Mouse (Mus musculus): ENCODE results near the gene Shcbp1l. TPM values are rescaled to one million over a fixed set of nuclear protein-coding genes. Genes with fewer than 3 reads are reported as not detected.

The Shcbp1l gene
- polyA plus RNA-seq, 1 experiment from 2014 or later: 0.37 TPM

DNA sequence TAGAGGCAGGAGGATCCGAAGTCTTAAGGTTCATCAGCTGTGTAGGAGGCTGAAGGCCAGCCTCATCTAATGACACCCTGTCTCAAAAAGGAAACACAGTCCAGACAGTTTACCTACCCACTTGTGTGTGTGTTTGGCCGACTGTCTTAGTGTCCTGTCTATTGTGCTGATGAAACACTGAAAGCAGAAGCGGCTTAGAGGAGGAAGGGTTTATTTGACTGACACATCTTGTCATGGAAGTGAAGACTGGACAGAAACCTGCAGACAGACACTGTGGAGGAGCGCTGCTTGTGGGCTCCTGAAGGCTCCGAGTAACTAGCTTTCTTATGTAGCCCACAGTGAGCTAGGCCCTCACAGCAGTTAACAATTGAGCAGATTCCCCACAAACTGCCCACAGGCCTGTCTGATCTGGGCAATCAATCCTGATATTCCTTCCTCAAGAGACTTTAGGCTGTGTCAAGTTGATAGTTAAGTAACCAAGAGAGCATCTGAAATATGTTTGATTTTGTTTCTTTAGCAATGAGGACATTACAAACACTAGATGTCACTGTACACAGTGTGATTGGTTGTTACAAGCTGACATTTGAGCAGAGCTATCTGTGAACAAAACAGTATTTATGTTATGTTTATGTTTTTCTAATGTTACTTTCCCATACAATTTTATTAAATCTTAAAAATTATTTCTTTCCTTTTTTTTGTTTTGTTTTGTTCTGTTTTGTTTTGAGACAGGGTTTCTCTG lies 9.1 kb downstream of the Shcbp1l start:
- no peak for DNase-seq (ENCODE audit: extremely low spot score, low spot score)
- H3K4me1 ChIP-seq: no peaks in the 10 kb centered on the region
- no peaks in the 10 kb centered on the region for H3K9me3 ChIP-seq
- H3K27me3 ChIP-seq (ENCODE audit: poor library complexity, severe bottlenecking): no peaks in the 10 kb centered on the region
- no peak overlapping the region for H3K4me3 ChIP-seq
- no peak overlapping the region for H3K27ac ChIP-seq
- WGBS: 89% methylated on average over 5 of the region's 5 CpGs
- H3K36me3 ChIP-seq (replicated peaks): no peaks in the 10 kb centered on the region

DNA sequence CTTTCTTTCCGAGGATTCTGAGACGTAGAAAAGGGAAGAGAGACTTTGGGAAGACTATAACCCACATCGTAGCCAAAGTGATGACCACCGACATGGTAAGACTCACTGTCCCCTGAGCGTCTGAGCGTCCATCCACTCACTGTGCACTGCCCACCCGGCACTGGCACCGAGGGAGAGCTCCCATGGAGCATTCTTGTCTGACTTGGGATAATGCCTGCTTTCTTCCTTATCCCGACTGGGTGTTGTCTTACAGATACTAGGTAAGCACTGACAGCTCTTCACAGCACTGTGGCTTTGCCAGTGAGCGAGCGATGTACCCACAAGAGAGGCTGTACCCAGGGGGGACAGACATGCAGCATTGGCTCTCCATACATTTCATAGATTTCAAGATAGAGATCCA lies 12.6 kb downstream of the Shcbp1l start:
- H3K36me3 ChIP-seq (replicated peaks): no peaks in the 10 kb centered on the region
- DNase-seq (ENCODE audit: extremely low spot score, low spot score): no peak
- H3K9me3 ChIP-seq: no peaks in the 10 kb centered on the region
- H3K4me3 ChIP-seq: no peak overlapping the region
- 89% methylated on average over 11 of the region's 11 CpGs for WGBS
- no peaks in the 10 kb centered on the region for H3K4me1 ChIP-seq
- no peaks in the 10 kb centered on the region for H3K27me3 ChIP-seq (ENCODE audit: poor library complexity, severe bottlenecking)
- no peak overlapping the region for H3K27ac ChIP-seq

DNA sequence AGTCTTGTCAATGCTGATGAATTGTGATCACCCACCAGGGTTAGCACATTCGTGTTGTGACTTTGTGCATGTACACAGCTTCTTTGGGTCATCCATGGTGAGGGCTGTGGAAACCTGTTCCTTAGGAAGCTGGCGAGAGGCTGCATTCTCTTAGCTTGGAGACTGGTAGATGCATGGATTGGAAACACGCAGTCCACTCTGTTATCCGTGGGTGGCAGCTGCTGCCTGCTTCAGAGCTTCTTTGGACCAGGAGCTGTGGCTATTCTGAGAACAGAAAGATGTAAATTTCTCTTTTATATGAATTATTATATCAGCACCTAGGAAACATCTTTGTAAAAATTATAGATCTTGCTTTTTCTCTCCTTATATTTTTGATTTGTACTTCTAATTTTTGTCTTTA lies 15.8 kb downstream of the Shcbp1l start:
- no peak overlapping the region for H3K4me3 ChIP-seq
- H3K27ac ChIP-seq: no peak overlapping the region
- no peaks in the 10 kb centered on the region for H3K4me1 ChIP-seq
- no peaks in the 10 kb centered on the region for H3K9me3 ChIP-seq
- H3K36me3 ChIP-seq (replicated peaks): no peaks in the 10 kb centered on the region; the same call in 1 of the 2 replicates
- 90% methylated on average over 4 of the region's 4 CpGs for WGBS
- no peak for DNase-seq (ENCODE audit: extremely low spot score, low spot score)
- H3K27me3 ChIP-seq (ENCODE audit: poor library complexity, severe bottlenecking): no peaks in the 10 kb centered on the region

DNA sequence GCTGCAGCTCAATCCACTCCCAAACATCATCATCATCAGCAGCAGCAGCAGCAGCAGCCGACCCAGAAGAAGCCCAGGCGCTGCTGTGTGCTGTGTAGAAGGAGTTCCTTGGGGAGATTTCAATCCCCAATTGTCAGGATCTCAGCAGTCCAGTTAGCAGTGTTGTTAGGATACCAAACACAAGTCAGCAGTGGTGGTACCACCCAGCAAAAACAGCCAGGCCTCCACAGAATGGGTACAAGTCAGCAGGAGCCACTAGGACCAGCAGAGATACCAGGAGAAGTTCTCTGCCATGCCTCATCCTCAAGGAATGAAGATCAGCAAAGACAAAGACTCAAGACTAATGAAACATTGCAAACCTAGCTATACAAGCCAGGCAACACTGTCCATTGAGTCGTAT lies 16.7 kb downstream of the Shcbp1l start:
- H3K4me1 ChIP-seq: no peaks in the 10 kb centered on the region
- DNase-seq (ENCODE audit: extremely low spot score, low spot score): no peak
- WGBS: 73% methylated on average over 3 of the region's 3 CpGs
- no peaks in the 10 kb centered on the region for H3K27me3 ChIP-seq (ENCODE audit: poor library complexity, severe bottlenecking)
- peaks cover 4% of the 10 kb centered on the region; the same call in 1 of the 2 replicates for H3K36me3 ChIP-seq (replicated peaks)
- H3K4me3 ChIP-seq: no peak overlapping the region
- H3K27ac ChIP-seq: no peak overlapping the region
- no peaks in the 10 kb centered on the region for H3K9me3 ChIP-seq

DNA sequence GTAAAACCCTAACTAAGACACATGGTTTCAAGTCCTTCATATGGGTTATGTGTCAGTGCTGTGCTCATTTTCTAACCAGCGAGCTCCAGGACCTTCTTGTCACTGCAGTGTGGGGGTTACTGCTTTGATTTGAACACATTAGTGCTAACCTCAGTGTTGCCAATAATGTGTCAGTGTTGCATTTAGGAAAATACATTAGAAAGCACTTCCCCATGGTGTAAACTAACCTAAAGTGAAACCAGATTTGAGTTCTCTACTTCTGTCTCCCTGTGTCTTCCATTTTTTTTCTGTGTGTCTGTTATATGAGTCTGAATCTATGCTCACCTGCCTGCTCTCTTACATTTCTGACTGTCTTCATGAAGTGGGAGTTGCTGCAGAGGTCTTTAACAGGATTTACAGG lies 18.1 kb downstream of the Shcbp1l start:
- 81% methylated on average over 1 of the region's 1 CpGs for WGBS
- no peaks in the 10 kb centered on the region for H3K27me3 ChIP-seq (ENCODE audit: poor library complexity, severe bottlenecking)
- no peak overlapping the region for H3K27ac ChIP-seq
- H3K4me1 ChIP-seq: no peaks in the 10 kb centered on the region
- no peaks in the 10 kb centered on the region for H3K9me3 ChIP-seq
- H3K36me3 ChIP-seq (replicated peaks): peaks cover 7% of the 10 kb centered on the region; the same call in 1 of the 2 replicates
- no peak overlapping the region for H3K4me3 ChIP-seq
- no peak for DNase-seq (ENCODE audit: extremely low spot score, low spot score)

DNA sequence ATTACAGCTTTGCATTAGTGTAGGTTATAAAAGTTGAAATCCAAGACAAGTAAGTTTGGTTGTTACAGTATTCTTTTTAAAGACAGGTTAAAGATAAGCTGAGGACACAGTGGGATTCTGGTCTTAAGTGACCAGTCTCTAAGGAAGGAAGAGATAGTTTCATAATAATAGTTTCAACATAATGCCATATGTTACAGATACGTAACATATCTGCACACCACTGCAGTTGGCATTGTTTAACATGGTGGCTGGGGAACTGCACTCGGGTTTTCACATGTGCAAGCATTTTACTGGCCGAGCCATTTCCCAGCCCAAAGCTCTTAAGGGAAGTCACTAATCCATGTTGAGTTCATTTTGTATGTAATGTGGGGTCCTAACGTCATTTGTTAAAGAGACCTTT lies 18.7 kb downstream of the Shcbp1l start:
- Histone ChIP-seq H3K36me3 (replicated peaks) (peaks cover 11% of the 10 kb centered on the region), H3K9me3 (no peaks in the 10 kb centered on the region), H3K27me3 (ENCODE audit: poor library complexity, severe bottlenecking) (no peaks in the 10 kb centered on the region), H3K4me1 (no peaks in the 10 kb centered on the region), H3K4me3 (no peak overlapping the region), H3K27ac (no peak overlapping the region)
- no peak for DNase-seq (ENCODE audit: extremely low spot score, low spot score)
- WGBS: 81% methylated on average over 4 of the region's 4 CpGs

DNA sequence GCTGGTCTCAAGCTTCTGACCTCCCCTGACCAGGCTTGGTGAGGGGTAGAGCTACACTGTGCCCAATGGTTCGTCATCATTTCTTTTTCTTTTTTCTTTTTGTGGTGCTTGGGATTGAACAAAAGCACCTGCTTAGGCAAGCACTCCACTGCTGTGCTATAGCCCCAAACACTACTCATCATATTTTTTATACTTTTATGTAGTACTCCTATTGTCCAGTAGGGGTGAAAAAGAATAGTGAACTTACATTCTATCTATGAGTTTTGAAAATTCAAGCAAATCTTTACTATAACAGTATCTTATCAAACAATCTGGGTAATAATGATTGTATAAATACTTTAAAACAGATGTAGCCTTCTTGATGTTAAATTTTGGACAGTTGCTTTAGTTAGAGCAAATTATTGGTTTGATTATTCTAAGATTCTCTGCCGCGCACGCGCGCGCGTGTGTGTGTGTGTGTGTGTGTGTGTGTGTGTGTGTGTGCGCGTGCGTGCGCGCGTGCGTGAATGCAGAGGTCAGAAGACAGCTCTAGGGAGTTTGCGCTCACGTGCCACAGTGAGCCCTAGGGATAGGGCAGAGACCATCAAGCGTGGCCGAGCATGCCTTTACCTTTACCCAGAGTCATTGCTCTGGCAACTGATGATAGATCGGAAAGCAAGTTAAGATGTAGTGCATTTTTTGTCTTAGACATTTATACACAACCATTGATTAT lies 21.3 kb downstream of the Shcbp1l start:
- H3K4me1 ChIP-seq: no peaks in the 10 kb centered on the region
- H3K9me3 ChIP-seq: no peaks in the 10 kb centered on the region
- DNase-seq (ENCODE audit: extremely low spot score, low spot score): no peak
- no peak overlapping the region for H3K4me3 ChIP-seq
- no peak overlapping the region for H3K27ac ChIP-seq
- 95% methylated on average over 20 of the region's 20 CpGs for WGBS
- peaks cover 30% of the 10 kb centered on the region for H3K36me3 ChIP-seq (replicated peaks)
- H3K27me3 ChIP-seq (ENCODE audit: poor library complexity, severe bottlenecking): no peaks in the 10 kb centered on the region

DNA sequence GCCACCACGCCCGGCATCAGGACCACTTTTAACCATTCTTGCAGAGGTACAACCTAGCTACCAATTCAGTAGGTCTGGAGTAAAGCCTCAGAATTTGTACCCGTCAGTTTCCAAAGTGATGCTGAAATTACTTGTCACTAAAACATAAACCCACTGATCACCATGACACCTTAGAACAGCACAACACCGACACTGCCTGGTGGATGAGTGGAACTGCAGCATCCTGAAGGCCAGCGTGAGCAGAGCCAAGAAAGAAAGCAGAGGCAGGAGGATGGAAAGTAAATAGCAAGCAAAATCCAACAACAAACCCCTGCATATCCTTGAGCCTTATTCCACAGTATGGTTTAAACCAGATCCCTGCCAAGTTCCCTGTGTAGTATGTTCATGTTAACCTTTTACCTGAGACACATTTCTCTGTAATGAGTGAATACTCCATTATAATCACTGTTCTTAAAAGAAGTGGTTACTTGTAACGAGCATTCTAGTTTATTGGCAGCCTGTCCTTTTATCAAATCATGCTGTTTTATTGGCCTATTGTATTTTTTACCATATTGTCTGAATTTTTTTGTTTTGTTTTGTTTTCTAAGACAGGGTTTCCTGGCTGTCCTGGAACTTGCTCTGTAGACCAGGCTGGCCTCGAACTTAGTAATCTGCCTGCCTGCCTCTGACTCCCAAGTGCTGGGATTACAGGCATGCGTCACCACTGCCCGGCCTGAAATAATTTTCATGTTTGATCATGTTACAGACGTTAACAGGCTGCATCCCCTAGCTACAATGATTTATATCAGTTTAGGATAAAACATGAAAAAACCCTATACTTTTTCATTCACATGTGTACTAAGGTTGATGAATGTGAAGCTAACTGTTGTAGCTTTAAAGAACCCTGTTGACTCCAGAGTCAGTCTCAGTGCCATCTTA lies 26.5 kb downstream of the Shcbp1l start:
- no peak for DNase-seq (ENCODE audit: extremely low spot score, low spot score)
- H3K4me1 ChIP-seq: no peaks in the 10 kb centered on the region
- no peak overlapping the region for H3K4me3 ChIP-seq
- 76% methylated on average over 10 of the region's 10 CpGs for WGBS
- H3K27me3 ChIP-seq (ENCODE audit: poor library complexity, severe bottlenecking): no peaks in the 10 kb centered on the region
- H3K36me3 ChIP-seq (replicated peaks): peaks cover 81% of the 10 kb centered on the region
- no peaks in the 10 kb centered on the region for H3K9me3 ChIP-seq
- H3K27ac ChIP-seq: no peak overlapping the region

DNA sequence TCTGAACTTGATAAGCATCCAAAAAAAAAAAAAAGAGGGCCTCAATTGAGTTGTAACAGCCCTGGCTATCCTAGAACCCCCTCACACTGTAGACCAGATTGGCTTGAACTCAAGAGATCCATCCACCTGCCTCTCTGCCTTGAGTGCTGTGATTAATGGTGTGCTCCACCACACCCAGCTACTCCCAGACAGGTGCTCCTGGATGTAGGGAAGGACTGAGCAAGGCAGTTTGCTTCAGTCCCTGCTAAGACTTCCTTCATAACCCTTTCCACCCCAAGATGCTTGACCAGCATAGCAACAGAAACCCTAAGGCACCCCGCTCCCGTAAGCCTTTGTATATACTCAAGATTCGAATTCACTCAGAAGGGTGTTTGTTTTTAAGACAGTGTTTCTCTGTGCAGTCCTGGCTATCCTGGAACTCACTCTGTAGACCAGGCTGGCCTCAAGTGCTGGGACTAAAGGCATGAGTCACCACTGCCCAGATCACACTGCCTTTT lies 28.2 kb downstream of the Shcbp1l start:
- Histone ChIP-seq H3K9me3 (no peaks in the 10 kb centered on the region), H3K27ac (no peak overlapping the region), H3K4me3 (no peak overlapping the region), H3K36me3 (replicated peaks) (peaks cover 93% of the 10 kb centered on the region), H3K27me3 (ENCODE audit: poor library complexity, severe bottlenecking) (no peaks in the 10 kb centered on the region), H3K4me1 (no peaks in the 10 kb centered on the region)
- 76% methylated on average over 3 of the region's 3 CpGs for WGBS
- DNase-seq (ENCODE audit: extremely low spot score, low spot score): no peak

DNA sequence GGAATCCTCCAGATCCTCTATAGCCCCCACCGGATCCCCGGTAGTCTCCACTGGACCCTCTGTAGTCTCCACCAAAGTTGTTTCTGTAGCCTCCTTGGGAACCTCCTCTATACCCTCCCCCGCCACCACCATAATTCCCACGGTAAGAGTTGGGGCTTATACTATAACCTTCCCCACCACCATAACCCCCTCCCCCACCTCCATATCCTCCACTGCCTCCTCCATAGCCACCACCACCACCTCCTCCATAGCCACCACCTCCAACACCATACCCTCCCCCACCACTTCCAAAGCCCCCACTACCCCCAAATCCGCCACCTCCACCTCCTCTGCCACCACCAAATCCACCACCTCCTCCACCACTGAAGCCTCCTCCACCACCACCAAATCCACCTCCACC lies 31.2 kb downstream of the Shcbp1l start:
- peaks cover 100% of the 10 kb centered on the region for H3K36me3 ChIP-seq (replicated peaks)
- WGBS: 89% methylated on average over 5 of the region's 5 CpGs
- DNase-seq (ENCODE audit: extremely low spot score, low spot score): no peak
- no peaks in the 10 kb centered on the region for H3K4me1 ChIP-seq
- H3K4me3 ChIP-seq: no peak overlapping the region
- H3K27ac ChIP-seq: no peak overlapping the region
- no peaks in the 10 kb centered on the region for H3K27me3 ChIP-seq (ENCODE audit: poor library complexity, severe bottlenecking)
- H3K9me3 ChIP-seq: no peaks in the 10 kb centered on the region

DNA sequence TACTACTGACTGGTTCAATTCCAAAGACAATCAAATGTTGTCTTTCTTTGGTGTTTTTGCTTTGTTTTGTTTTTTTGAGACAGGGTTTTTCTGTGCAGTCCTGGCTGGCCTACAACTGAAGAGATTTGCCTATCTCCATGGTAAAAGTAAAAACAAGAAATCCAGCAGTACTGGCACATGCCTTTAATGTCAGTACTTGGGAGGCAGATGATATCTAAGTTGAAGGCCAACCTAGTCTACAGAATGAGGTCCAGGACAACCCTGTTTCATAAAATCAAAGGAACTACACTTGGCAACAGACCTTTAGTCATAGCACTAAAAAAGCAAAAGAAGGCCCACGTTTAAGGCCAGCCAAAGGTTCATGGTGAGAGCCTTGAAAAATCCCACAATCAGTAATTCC lies 36.8 kb downstream of the Shcbp1l start:
- Histone ChIP-seq H3K4me1 (no peaks in the 10 kb centered on the region), H3K27me3 (ENCODE audit: poor library complexity, severe bottlenecking) (no peaks in the 10 kb centered on the region), H3K9me3 (no peaks in the 10 kb centered on the region), H3K4me3 (no peak overlapping the region), H3K27ac (no peak overlapping the region), H3K36me3 (replicated peaks) (peaks cover 100% of the 10 kb centered on the region)
- 95% methylated on average over 1 of the region's 1 CpGs for WGBS
- no peak for DNase-seq (ENCODE audit: extremely low spot score, low spot score)

DNA sequence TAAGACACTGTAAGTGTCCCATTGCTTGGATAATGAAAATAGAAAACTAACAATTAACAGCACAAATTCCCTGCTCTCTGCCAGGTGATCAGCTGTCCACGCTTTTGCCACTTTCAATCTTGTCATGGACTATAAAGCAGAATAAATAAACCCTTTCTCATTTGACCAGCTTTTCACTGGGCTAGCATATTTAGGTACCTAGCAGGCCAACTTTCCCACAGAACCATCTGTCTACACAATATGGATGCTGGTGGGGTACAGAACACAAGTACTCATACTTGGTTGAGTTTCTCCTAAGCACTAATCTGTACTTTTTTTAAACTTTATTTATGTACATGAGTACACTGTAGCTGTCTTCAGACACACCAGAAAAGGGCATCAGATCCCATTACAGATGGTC lies 54.3 kb downstream of the Shcbp1l start:
- Histone ChIP-seq H3K27ac (no peak overlapping the region), H3K4me1 (peaks cover 12% of the 10 kb centered on the region), H3K9me3 (no peaks in the 10 kb centered on the region), H3K36me3 (replicated peaks) (peaks cover 100% of the 10 kb centered on the region), H3K27me3 (ENCODE audit: poor library complexity, severe bottlenecking) (no peaks in the 10 kb centered on the region), H3K4me3 (no peak overlapping the region)
- DNase-seq (ENCODE audit: extremely low spot score, low spot score): no peak
- WGBS: 88% methylated on average over 1 of the region's 1 CpGs

All from forebrain, embryonic 10.5 days (tissue).